15 mouse cellular contexts compared by ENCODE assay signal in the genomic region with DNA sequence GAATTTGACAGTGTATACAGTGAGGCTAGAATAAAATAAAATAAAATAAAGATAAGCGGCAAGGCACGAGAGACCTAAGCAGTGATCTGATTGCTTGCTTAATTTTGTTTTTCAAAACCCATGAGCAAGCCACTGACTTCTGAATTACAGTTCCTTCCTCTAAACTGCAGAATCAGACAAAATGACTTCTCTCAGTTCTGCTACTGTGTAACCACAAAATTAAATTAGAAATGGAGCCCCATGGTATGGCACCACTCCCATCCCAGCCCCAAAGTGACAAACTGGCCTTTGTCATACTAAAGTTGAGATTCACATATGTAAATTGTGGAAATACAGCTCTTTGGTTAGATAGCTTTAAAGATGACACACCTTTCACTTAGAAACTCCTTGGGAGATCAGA.
"Had no signal": no experiment of that assay in that cellular context is flagged by ENCODE, and none has a peak within 500 bp of the region (broad histone marks: within the 10 kb centered on the region; RNA-seq: fewer than 3 reads in every experiment).

No protein-coding gene starts in this region.

- H3K27ac ChIP-seq: kidney, postnatal 0 days; limb, embryonic 15.5 days; liver, embryonic 14.5 days; midbrain, embryonic 15.5 days had no signal

- DNase-seq: kidney, adult 11 months; kidney, adult 9 months; lung, adult 18-20 months; retina, postnatal 1 day; right cerebral cortex, postnatal 4 days; spleen, adult 18-20 months; thymus, adult 18-20 months; thymus, postnatal 25 days had no signal

- H3K9ac ChIP-seq: limb, embryonic 15.5 days; liver, embryonic 14.5 days; midbrain, embryonic 15.5 days; neural tube, embryonic 13.5 days had no signal

- H3K4me3 ChIP-seq: limb, embryonic 15.5 days; megakaryocyte, embryonic 14.5 days; midbrain, embryonic 15.5 days; neural tube, embryonic 13.5 days had no signal

- H3K4me1 ChIP-seq: limb, embryonic 15.5 days; midbrain, embryonic 15.5 days; neural tube, embryonic 13.5 days had no signal

- H3K27me3 ChIP-seq: limb, embryonic 15.5 days; megakaryocyte, embryonic 14.5 days; midbrain, embryonic 15.5 days; neural tube, embryonic 13.5 days had no signal

- H3K4me2 ChIP-seq: limb, embryonic 15.5 days; midbrain, embryonic 11.5 days; midbrain, embryonic 15.5 days; neural tube, embryonic 13.5 days had no signal

- ATAC-seq: midbrain, embryonic 15.5 days had no signal

- H3K9me3 ChIP-seq: limb, embryonic 15.5 days; megakaryocyte, embryonic 14.5 days; midbrain, embryonic 15.5 days; neural tube, embryonic 13.5 days had no signal
